Mouse (Mus musculus) right cerebral cortex, postnatal 14 days (tissue): ENCODE measurements around the gene Fras1.

ENCODE experiments used
- DNase-seq: peaks from one replicate; pipeline ENCODE4 v3.0.0; 2022

Gene Fras1

GRCm38 (mm10) chr5:96405139-96405842 lies 31.5 kb downstream of the Fras1 start:
- no peak for DNase-seq

DNA sequence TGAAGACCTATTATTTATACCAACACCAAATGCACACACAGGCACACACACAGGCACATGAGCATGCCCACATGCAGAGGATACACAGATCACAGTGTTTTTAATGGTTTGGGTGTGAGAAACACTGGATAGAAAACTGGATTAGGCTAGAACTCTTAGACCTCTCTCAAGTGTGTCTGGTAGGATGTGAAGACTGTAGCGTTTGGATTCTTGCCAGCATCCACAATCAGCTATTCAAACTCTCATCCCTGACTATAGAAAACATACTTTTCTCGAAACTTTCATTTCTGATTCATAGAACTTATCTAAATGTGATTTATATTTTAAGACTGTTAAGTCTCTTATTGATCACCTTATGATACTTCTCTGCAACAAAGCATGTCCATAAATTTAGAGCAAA lies 34.5 kb downstream of the Fras1 start:
- no peak for DNase-seq

GRCm38 (mm10) chr5:96412754-96413394 lies 39.1 kb downstream of the Fras1 start:
- no peak for DNase-seq

DNA sequence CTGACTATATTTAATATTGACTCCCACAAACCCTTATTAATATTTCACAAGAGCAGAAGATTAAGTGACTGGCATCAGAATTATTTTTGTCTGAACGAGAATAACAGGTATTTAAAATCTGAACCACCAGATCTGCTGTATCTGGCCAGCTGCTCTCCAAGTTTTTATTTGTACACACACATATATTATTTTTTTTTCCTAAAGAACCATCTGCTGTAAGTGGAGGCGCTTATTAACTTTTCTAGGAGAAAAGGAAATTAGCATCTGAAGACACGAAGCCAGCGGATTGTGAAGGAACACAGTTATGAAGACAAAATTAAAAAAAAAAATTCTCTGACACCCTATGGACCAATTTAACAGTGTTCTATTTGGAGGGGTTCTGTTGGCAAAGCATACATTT lies 43.4 kb downstream of the Fras1 start:
- no peak for DNase-seq

DNA sequence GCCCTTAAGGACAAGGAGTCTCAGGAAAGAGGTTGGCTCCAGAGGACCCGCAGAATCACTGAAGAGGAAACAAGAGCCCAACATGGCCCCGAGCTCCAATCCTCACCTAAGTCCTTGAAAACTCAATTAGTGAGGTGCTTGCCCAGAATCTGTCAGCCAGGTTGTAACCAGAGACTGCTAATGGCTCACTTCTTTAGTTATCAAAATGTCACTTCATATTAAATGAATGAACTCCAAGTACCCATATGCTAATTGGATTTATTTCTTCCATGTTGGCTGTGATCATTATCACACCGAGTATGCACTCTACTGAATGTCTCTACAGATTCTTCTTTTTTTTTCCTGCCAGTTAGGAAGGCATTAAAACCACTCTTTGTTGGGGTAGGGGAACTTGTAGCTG lies 47.8 kb downstream of the Fras1 start:
- DNase-seq = no peak

DNA sequence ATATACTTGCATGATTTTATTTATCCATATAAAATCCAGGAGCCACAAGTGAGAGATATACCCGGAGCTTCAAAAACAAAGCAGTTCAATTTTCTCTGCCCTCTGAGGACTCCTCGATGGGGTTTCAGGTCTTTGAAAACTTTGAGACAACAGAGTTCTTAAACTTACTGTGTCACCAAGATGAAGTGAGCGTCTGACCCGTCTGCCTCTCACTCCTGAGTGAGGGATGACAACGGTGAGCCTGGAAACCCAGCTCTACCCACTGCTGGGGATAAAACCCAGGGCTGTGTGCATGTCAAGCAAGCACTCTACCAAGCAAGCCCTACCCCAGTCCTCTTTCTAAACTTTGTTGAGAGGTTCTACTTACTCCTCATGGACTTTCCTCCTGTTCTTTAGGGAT lies 49.0 kb downstream of the Fras1 start:
- no peak for DNase-seq

DNA sequence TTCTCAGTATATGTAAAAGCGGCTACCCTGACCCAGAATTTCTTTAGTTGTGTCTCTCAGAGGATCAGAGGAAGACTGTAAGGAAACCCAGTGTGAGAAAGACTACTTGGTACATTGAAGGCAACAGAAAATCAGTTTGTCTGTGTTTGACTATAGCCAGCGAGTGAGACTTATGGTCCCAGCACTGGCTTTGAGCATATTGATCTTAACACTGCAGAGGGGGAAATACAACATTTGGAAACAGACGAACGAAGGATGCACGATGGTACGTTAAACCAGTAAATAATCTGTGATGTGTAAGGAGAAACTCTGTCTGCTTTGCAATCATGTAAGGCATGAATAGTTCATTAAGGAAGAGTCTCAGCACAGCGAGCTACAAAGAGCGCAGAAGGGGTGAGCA lies 51.6 kb downstream of the Fras1 start:
- DNase-seq = no peak

- DNase-seq = no peak
Observed at GRCm38 (mm10) chr5:96429532-96430141, 55.9 kb downstream of the Fras1 start.

DNA sequence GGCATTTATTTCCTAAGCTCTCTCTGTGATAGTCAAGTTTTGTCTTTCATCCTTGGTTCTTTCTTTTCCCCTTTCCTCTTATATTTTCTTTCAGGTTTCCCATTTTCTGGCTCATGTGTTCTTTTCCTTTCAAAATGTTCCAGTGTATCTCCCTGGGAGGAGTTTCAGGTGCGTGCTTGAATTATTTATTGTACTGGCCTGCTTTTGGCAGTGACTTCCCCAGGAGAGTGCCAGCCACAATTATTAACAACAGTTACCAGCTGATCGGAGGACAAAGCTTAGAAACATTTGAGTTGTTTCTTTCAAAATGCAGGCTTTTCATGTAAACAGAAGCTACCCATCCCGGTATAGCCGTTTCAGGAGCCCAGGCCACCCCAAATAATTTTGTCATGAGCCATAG lies 64.1 kb downstream of the Fras1 start:
- no peak for DNase-seq

- DNase-seq = no peak
Observed at GRCm38 (mm10) chr5:96439811-96440210, 66.1 kb downstream of the Fras1 start.

DNA sequence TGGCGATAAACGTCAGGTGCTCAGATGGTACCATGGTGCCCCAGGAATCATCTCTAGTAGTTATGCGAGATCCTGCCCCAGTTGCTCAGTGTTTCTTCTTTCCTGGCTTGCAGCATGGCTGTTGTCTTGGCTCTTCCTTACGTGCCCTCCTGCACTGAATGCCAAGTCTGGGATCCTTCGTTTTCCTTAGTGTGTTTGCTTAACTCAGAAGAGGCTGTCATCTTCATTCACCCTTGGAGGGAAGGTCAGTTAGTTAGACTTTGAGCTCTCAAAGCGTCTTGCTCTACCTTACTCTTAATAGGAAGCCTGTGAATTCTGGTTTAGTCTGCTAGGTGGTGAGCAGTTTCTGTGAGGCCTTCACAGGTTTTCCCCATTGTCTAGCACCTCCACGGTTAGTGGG lies 73.7 kb downstream of the Fras1 start:
- no peak for DNase-seq

DNA sequence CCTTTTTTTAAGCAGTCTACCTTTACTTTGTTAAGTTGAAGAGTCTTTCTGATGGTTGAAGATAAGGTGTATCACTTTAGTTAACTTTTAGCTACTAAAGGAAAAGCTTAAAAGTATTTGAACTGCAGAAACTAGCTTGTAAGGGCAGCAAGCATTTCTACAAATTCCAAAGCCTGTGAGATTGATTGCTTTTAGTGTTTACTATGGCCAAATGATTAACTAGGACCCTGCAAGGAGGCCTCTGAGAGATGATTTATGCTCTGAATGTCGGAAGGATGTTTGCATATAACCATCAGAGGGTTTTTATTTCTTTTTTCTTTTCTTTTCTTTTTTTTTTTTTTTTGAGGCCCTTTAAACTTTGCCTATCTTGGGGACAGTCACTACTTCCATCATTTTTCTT lies 78.3 kb downstream of the Fras1 start:
- no peak for DNase-seq

DNA sequence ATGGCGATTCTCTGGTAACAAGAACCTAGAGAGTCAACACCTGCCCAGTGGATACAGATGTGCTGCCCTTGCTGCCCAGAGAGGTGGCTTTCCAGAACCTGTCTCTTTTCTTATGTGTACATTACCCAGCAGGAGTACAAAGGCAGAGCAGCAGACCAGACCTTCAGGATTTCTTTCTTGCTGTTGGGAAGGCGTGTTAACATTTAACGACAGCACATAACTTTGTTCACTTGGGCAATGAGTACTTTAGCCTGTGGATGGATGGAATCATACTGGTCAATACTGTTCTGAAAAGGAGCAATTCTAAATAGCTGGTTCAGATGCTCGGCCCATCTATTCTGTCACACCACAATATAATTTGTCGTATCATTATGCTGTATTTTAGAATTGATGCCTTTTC lies 79.6 kb downstream of the Fras1 start:
- no peak for DNase-seq

GRCm38 (mm10) chr5:96454422-96454821 lies 80.7 kb downstream of the Fras1 start:
- DNase-seq = no peak

DNA sequence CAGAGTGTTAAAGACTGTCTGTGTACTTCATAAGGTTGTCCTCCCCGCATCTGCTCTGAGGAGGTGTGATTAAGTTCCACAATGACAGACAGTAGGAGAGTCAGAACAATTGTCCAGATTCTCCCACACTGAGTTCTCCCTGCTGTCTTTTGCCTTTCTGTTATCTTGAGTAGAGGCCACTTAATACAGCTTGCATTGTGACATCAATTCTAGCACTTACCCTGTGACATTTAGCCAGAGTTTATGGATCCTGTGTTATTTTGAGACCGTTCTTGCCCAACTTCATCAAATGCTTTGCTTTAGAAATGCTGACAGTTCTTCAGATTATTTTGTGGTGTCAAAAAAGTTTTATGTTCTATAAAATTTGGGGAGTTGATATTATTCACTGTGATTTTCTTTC lies 81.5 kb downstream of the Fras1 start:
- DNase-seq = no peak

GRCm38 (mm10) chr5:96457436-96457958 lies 83.7 kb downstream of the Fras1 start:
- DNase-seq = no peak

DNA sequence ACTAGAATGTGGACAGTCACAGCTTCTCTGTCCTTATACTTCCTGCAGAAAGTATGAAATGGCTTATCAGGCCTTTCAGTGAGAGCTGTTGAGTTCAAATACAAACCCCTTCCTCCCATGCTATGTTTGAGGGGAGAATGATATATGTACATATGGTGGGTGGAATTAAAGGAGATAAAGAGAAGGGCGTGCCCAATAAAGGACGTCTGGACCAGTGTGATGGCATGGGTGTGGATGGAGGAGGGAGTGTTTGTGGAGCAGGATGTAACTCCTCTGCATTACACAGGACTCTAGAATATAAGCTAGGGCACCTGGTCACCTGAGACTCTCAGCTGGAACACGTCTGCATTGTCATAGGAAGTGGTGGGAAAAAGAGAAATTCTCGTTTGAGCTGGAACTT lies 85.8 kb downstream of the Fras1 start:
- DNase-seq = no peak

- no peak for DNase-seq
Observed at GRCm38 (mm10) chr5:96462197-96462596, 88.4 kb downstream of the Fras1 start.

GRCm38 (mm10) chr5:96466461-96466860 lies 92.7 kb downstream of the Fras1 start:
- DNase-seq = no peak

DNA sequence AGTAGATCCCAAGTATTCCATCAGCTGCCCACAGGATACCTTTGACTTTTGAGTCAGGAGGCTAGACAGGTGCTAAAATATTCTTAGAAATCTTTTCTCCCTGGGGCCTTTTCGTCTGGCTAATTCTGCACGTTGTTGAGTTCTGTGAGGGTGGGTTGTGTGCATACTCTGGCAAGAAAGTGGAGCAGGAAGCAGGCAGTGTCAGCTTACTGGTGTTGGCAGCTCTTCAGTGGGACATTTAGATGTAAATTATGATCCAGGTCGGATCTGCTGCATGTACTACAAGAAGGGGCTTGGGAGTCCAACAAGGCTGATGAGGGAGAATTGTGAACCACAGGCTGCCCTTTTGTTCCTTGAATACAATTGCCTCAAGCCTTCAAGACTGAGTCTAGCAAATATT lies 98.2 kb downstream of the Fras1 start:
- DNase-seq = no peak

GRCm38 (mm10) chr5:96475488-96475887 lies 101.7 kb downstream of the Fras1 start:
- no peak for DNase-seq

DNA sequence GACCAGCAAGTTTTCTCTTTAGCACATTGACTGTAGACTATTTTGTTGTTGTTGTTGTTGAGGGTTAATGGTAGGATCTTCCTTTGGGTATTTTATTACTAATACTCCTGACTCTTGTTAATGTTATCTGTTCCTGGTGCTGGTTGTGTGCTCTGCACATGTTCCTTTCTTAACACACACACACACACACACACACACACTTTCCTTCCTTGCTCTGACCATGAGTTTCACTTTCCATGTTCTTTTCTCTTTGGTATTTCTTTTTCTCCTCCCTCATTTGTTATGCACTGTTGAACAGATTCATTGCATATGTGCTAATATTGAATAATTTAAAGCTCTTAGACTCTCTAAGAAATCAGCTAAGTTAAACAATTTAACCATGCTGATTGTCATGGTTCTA lies 105.2 kb downstream of the Fras1 start:
- DNase-seq = no peak

DNA sequence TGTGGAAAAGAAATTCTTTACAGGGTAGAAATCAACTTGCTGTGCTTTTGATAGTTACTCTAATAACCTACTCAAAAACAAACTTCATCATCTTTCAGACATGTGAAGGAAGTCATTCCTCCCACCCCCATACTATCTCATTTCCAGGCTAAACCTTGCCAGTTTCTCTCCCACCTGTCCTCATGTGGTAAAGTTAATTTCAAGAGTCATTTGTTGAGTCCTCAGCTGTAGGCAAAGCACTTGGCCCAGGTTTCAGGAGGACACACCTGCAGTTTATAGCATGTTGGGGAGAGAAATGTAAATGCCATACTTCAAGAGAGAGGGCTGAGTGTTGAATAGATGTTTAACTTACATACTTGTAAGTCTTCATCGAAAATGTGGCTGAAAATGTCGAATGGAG lies 107.4 kb downstream of the Fras1 start:
- DNase-seq = no peak

DNA sequence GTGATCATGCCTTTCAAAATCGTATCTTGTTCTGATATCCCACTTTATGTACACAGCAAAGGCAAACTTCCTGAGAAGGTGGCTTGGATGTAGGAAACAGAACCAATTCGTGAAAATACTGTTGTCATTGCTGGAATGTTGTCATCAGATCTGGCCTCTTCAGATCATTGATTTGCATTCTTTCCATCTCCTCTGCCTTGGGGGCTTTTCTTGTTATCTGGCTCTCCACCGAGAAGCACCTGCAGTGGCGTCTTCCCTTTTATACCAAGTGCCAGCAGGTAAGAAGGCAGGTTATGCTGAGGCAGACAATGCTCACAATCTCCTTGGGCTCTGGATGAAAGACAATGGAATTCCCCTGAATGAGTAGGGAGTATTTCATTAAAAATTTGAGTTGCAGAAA lies 108.3 kb downstream of the Fras1 start:
- no peak for DNase-seq
